Mouse (Mus musculus) MEL (cell line): ENCODE results near the gene 1700020N01Rik. TPM values are rescaled to one million over a fixed set of nuclear protein-coding genes. Genes with fewer than 3 reads are reported as not detected.

Source experiments
- DNase-seq: peaks from one replicate; pipeline ENCODE4 v3.0.0; 2011; ENCODE audit warnings: low read depth, low spot score
- H3K27ac ChIP-seq: 2 replicates; pipeline ENCODE4 v1.5.1; 2012; ENCODE audit warnings: low read depth, mild to moderate bottlenecking, control low read depth, low read length, moderate library complexity; ENCODE audit not compliant: control insufficient read depth
- H3K27me3 ChIP-seq, 2 experiments: fragments of 150-350 bp in 1 of 2; sonication (generic) in 1 of 2; 2 replicates each; pipeline ENCODE4 v1.6.1; 2012; ENCODE audit warnings: low read length in 2 of 2, mild to moderate bottlenecking in 2 of 2, improper control_type of control experiment in 1 of 2, moderate library complexity in 1 of 2; ENCODE audit not compliant: insufficient read depth in 2 of 2, control insufficient read depth in 1 of 2
- H3K36me3 ChIP-seq, 2 experiments: 2 replicates each; pipeline ENCODE4 v1.6.1; 2012 to 2014; ENCODE audit warnings: low read length in 2 of 2, improper control_type of control experiment in 1 of 2, inconsistent platforms in 1 of 2, mild to moderate bottlenecking in 1 of 2; ENCODE audit not compliant: insufficient read depth in 2 of 2, control insufficient read depth in 1 of 2
- H3K4me1 ChIP-seq, 2 experiments: fragments of 150-350 bp in 1 of 2; sonication (generic) in 1 of 2; 2 replicates each; pipeline ENCODE4 v1.6.1; 2012; ENCODE audit warnings: low read length in 2 of 2, improper control_type of control experiment in 1 of 2, mild to moderate bottlenecking in 1 of 2; ENCODE audit not compliant: insufficient read depth in 2 of 2, control insufficient read depth in 1 of 2
- H3K4me3 ChIP-seq, 2 experiments: fragments of 150-350 bp in 1 of 2; sonication (generic) in 1 of 2; 2 replicates each; pipeline ENCODE4 v1.5.1; 2012; ENCODE audit warnings: low read depth in 2 of 2, low read length in 2 of 2, mild to moderate bottlenecking in 2 of 2, moderate library complexity in 2 of 2, control low read depth in 1 of 2, improper control_type of control experiment in 1 of 2; ENCODE audit not compliant: control insufficient read depth in 1 of 2, insufficient read depth in 1 of 2
- H3K79me2 ChIP-seq: 2 replicates; pipeline ENCODE4 v1.6.1; 2012; ENCODE audit warnings: mild to moderate bottlenecking, low read length, moderate library complexity; ENCODE audit not compliant: control insufficient read depth, poor library complexity, insufficient read depth
- H3K9ac ChIP-seq: 2 replicates; pipeline ENCODE4 v1.6.1; 2012; ENCODE audit warnings: low read depth, mild to moderate bottlenecking, control low read depth, low read length, moderate library complexity; ENCODE audit not compliant: control insufficient read depth, poor library complexity, severe bottlenecking
- H3K9me3 ChIP-seq: fragments of 150-350 bp; sonication (generic); replicated peaks from 2 replicates; pipeline ENCODE4 v1.6.1; 2012; ENCODE audit warnings: mild to moderate bottlenecking, low read length, improper control_type of control experiment, moderate library complexity; ENCODE audit not compliant: insufficient read depth
- BHLHE40 ChIP-seq: IDR thresholded peaks from 2 replicates; pipeline ENCODE4 v1.6.1; 2012; ENCODE audit warnings: low read depth, mild to moderate bottlenecking, inconsistent platforms, low read length, improper control_type of control experiment, borderline replicate concordance
- CTCF ChIP-seq, 3 experiments: IDR thresholded peaks in 2 of 3; conservative IDR thresholded peaks in 1 of 3; 2 replicates each; pipeline ENCODE4 v1.5.1; 2011 to 2012; ENCODE audit warnings: low read length in 3 of 3, low read depth in 2 of 3, mild to moderate bottlenecking in 2 of 3, improper control_type of control experiment in 1 of 3, inconsistent platforms in 1 of 3, mixed read lengths in 1 of 3, moderate library complexity in 1 of 3; ENCODE audit not compliant: control insufficient read depth in 1 of 3, insufficient read depth in 1 of 3, poor library complexity in 1 of 3, severe bottlenecking in 1 of 3
- E2F4 ChIP-seq: IDR thresholded peaks from 2 replicates; pipeline ENCODE4 v1.6.1; 2011; ENCODE audit warnings: low read depth, low read length, improper control_type of control experiment, borderline replicate concordance
- ETS1 ChIP-seq: IDR thresholded peaks from 2 replicates; pipeline ENCODE4 v1.6.1; 2012; ENCODE audit warnings: low read depth, mild to moderate bottlenecking, inconsistent platforms, low read length, improper control_type of control experiment, moderate library complexity
- GABPA ChIP-seq: IDR thresholded peaks from 2 replicates; pipeline ENCODE4 v1.6.1; 2012; ENCODE audit warnings: low read depth, mild to moderate bottlenecking, inconsistent platforms, low read length, improper control_type of control experiment, moderate library complexity
- KAT2A ChIP-seq: conservative IDR thresholded peaks from 2 replicates; pipeline ENCODE4 v1.6.1; 2012; ENCODE audit warnings: low read depth, low read length, improper control_type of control experiment, inconsistent platforms
- MAZ ChIP-seq: IDR thresholded peaks from 2 replicates; pipeline ENCODE4 v1.6.1; 2012; ENCODE audit warnings: low read depth, mild to moderate bottlenecking, inconsistent platforms, low read length, improper control_type of control experiment
- MXI1 ChIP-seq: IDR thresholded peaks from 2 replicates; pipeline ENCODE4 v1.6.1; 2011; ENCODE audit warnings: mild to moderate bottlenecking, low read depth, low read length, improper control_type of control experiment
- MYC ChIP-seq: IDR thresholded peaks from 2 replicates; pipeline ENCODE4 v1.6.1; 2011; ENCODE audit warnings: low read depth, mild to moderate bottlenecking, low read length, improper control_type of control experiment, moderate library complexity
- NELFE ChIP-seq: IDR thresholded peaks from 2 replicates; pipeline ENCODE4 v1.6.1; 2011; ENCODE audit warnings: low read depth, low read length, improper control_type of control experiment
- POLR2A ChIP-seq, 2 experiments: IDR thresholded peaks; 2 replicates each; pipeline ENCODE4 v1.6.1; 2011 to 2012; ENCODE audit warnings: low read length in 2 of 2, mild to moderate bottlenecking in 2 of 2, control low read depth in 1 of 2, improper control_type of control experiment in 1 of 2, low read depth in 1 of 2, moderate library complexity in 1 of 2; ENCODE audit not compliant: control insufficient read depth in 1 of 2, insufficient read depth in 1 of 2, poor library complexity in 1 of 2
- POLR2AphosphoS2 ChIP-seq: IDR thresholded peaks from 2 replicates; pipeline ENCODE4 v1.6.1; 2011; ENCODE audit warnings: low read length, improper control_type of control experiment
- RAD21 ChIP-seq: IDR thresholded peaks from 2 replicates; pipeline ENCODE4 v1.6.1; 2011; ENCODE audit warnings: mild to moderate bottlenecking, low read depth, low read length, improper control_type of control experiment
- RCOR1 ChIP-seq: IDR thresholded peaks from 2 replicates; pipeline ENCODE4 v1.6.1; 2012; ENCODE audit warnings: low read depth, mild to moderate bottlenecking, inconsistent platforms, low read length, improper control_type of control experiment
- SIN3A ChIP-seq: IDR thresholded peaks from 2 replicates; pipeline ENCODE4 v1.6.1; 2012; ENCODE audit warnings: low read length, improper control_type of control experiment, inconsistent platforms
- SMC3 ChIP-seq: IDR thresholded peaks from 2 replicates; pipeline ENCODE4 v1.6.1; 2011; ENCODE audit warnings: low read depth, low read length, improper control_type of control experiment
- ZC3H11A ChIP-seq: IDR thresholded peaks from 2 replicates; pipeline ENCODE4 v1.6.1; 2012; ENCODE audit warnings: low read depth, mild to moderate bottlenecking, inconsistent platforms, low read length, improper control_type of control experiment
- ZKSCAN1 ChIP-seq: IDR thresholded peaks from 2 replicates; pipeline ENCODE4 v1.6.1; 2012; ENCODE audit warnings: low read depth, mild to moderate bottlenecking, inconsistent platforms, low read length, improper control_type of control experiment, moderate library complexity
- ZMIZ1 ChIP-seq: IDR thresholded peaks from 2 replicates; pipeline ENCODE4 v1.6.1; 2012; ENCODE audit warnings: low read depth, mild to moderate bottlenecking, inconsistent platforms, low read length, improper control_type of control experiment, moderate library complexity
- polyA plus RNA-seq, 2 experiments: library from polyadenylated mRNA; stranded (reverse) in 1 of 2; unstranded in 1 of 2; fragments of >175 nt in 1 of 2; fragments of >200 nt in 1 of 2; gene quantifications; 2 replicates each; pipeline versions ENCODE4 v1.2.1 to v1.2.4; 2012; ENCODE audit warnings: low replicate concordance in 2 of 2, low read depth in 1 of 2; ENCODE audit not compliant: insufficient read length in 2 of 2, insufficient read depth in 1 of 2, missing spikeins in 1 of 2
- total RNA-seq: library from RNA; depleted of rRNA; stranded (reverse); fragments of 300-350 nt; gene quantifications from 2 replicates; pipeline ENCODE4 v1.2.3, GENCODE M21; 2012

The 1700020N01Rik gene
- total and polyA plus RNA-seq, 3 experiments, result 0.60 TPM; not detected in 2

DNA sequence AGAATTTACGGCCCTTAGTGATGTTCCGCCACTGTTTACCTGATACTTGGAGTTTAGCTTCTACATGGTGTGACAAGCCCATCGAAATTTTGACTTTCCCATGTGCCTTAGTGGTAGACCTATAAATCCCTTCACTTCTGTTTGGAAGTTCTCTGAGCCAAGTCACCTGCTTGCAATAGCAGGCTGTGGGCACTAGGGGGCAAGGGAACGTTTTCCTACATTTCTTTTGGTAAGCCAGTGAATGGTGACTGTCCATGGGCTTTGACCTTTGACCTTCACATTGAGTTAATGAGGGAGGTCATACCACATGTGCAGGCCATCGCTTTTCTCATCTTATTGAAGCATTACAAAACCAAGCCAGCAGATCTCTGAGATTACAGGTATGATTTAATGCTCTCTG, 8.0 kb downstream of the 1700020N01Rik start:
- no peaks in the 10 kb centered on the region for H3K4me1 ChIP-seq
- no peaks in the 10 kb centered on the region for H3K36me3 ChIP-seq
- H3K79me2 ChIP-seq, result no peaks in the 10 kb centered on the region
- peak; percentile 51 for DNase-seq
- H3K9me3 ChIP-seq, result no peaks in the 10 kb centered on the region
- no peak overlapping the region for H3K27ac ChIP-seq
- TF ChIP-seq ZC3H11A (peak; percentile 76), MYC (0 out of 2 replicates have a peak, but pooled peaks have one; percentile 18), CTCF (IDR thresholded peaks at IDR 0.05 in 2 of 3, conservative IDR thresholded peaks at IDR 0.05 in 1 of 3; ENCODE audit: control insufficient read depth in 1 of 3, insufficient read depth in 1 of 3, low read depth in 2 of 3, low read length in 3 of 3, poor library complexity in 1 of 3, severe bottlenecking in 1 of 3) (peak; percentile 75 to 90 (median 80)), RAD21 (peak; percentile 75), SMC3 (peak; percentile 93), GABPA (no peak), E2F4 (no peak), POLR2A (IDR thresholded peaks at IDR 0.05; ENCODE audit: control insufficient read depth in 1 of 2, insufficient read depth in 1 of 2, low read depth in 1 of 2, low read length in 2 of 2, poor library complexity in 1 of 2) (no peak)
- H3K27me3 ChIP-seq, result no peaks in the 10 kb centered on the region; a peak in 2 of 4 replicates
- no peak overlapping the region for H3K9ac ChIP-seq
- no peak overlapping the region for H3K4me3 ChIP-seq

DNA sequence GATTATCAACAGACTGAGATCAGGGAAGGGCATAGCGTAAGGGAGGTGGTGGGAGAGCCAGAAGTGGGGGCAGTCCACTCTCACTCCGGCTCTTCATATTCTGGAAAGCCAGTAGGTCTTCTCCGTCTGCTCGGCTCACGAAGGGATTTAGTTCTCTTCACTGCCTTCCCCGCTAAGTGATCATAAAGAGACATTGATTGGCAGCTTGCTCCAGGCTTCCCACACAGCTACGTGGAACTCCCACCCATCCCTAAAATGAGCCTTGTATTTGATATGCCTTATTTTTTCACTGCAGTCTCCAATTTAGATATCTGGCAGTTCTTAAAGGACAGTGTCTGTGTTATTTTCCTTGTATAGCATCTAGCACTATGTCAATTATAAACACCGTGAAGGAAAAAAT, 11.5 kb downstream of the 1700020N01Rik start:
- Histone ChIP-seq H3K9me3 (no peaks in the 10 kb centered on the region), H3K79me2 (no peaks in the 10 kb centered on the region), H3K4me3 (no peak overlapping the region), H3K4me1 (no peaks in the 10 kb centered on the region), H3K9ac (no peak overlapping the region), H3K27ac (no peak overlapping the region), H3K27me3 (no peaks in the 10 kb centered on the region; a peak in 2 of 4 replicates)
- no peak for DNase-seq
- no peak for TF ChIP-seq SIN3A
- no peak for TF ChIP-seq MAZ
- no peak for TF ChIP-seq SMC3
- no peak for TF ChIP-seq KAT2A
- TF ChIP-seq BHLHE40, result no peak
- TF ChIP-seq POLR2AphosphoS2, result no peak
- no peak for TF ChIP-seq RCOR1
- TF ChIP-seq, all 39 proteins: peak for 0
- no peaks in the 10 kb centered on the region for H3K36me3 ChIP-seq

DNA sequence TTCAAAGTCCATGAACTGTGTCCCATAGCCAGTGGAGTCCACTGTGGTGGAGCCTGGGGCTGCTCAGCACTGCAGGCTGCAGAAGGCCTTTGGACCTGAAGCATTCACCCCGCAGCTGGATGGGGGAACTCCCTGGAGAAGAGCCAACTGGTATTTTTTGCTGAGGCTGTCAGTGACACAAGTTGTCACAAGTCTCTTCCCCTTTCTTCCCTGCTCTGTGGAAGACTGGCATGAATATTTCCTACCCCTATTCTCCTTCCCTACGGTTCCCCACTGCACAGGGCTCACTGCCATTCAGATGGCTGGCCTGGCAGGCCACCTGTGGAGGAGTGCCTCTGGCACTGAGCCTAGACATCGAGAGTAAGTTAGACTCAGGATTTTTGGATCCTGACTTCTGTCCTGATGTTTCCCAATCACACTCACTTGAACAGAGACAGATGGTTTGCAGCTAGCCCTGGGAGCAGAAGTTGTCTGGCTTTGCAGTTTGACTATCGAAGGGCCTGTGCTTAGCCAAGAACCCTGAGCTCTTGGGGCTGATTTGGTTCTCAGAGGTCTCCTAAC, 12.1 kb downstream of the 1700020N01Rik start:
- Histone ChIP-seq H3K4me1 (no peaks in the 10 kb centered on the region), H3K4me3 (no peak overlapping the region), H3K9ac (no peak overlapping the region), H3K79me2 (no peaks in the 10 kb centered on the region), H3K27me3 (no peaks in the 10 kb centered on the region; a peak in 2 of 4 replicates), H3K36me3 (no peaks in the 10 kb centered on the region), H3K9me3 (no peaks in the 10 kb centered on the region), H3K27ac (no peak overlapping the region)
- peak; percentile 19 for DNase-seq
- TF ChIP-seq ZMIZ1 (no peak), MAZ (no peak), ETS1 (no peak), POLR2AphosphoS2 (no peak), MXI1 (no peak), ZKSCAN1 (no peak), NELFE (no peak)
